Mouse (Mus musculus): ENCODE measurements around the gene Il4i1. TPM values are rescaled to one million over a fixed set of nuclear protein-coding genes. Genes with fewer than 3 reads are reported as not detected.
"Not testable (repeated sequence)": the region's sequence is repeated elsewhere in the genome, so short reads cannot be mapped to it uniquely, and the experiment has no call there.

Gene Il4i1
- total RNA-seq, 2 experiments from 2014 or later = 1.3 to 1.8 TPM

DNA sequence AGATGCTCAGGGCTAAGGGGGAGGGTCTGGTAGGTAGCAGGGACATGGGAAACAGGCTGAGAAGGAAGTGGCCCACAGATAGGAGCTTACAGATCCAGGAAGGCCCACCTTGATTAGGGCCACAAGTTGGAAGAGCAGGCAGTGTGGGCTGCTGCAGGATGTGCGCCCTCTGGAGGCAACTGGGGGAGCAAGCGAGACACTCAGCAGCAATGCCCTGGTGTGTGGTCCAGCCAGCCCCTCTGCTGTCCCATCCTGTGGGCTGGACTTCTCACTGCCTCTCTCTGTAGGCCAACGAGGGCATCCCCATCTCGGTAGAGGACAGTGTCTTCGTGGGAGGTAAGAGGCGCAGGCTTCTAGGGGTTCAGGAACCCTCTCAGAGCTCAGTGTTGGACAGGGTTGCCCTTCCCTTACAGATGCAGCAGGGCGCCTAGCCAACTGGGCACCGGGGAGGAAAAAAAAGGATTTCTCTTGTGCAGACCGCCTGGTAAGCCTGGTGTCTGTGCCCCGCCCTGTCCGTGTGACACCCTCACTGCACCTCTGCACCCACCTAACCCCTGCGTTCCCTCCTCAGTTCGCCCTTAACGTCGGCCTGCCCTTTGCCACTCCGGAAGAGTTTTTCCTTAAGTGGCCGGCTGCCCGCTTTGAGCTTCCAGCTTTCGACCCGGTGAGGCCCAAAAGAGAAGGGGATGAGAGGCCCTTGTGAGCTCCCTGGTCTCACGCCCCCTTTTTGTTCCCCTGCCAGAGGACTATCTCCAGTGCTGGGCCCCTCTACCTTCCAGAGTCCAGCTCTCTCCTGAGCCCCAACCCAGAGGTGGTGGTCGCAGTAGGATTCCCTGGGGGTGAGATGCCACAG lies 44.6 kb downstream of the Il4i1 start:
- DNase-seq = peak; percentile 75 to 87
- intact Hi-C loops (cut with DNase I) = no loop called here

DNA sequence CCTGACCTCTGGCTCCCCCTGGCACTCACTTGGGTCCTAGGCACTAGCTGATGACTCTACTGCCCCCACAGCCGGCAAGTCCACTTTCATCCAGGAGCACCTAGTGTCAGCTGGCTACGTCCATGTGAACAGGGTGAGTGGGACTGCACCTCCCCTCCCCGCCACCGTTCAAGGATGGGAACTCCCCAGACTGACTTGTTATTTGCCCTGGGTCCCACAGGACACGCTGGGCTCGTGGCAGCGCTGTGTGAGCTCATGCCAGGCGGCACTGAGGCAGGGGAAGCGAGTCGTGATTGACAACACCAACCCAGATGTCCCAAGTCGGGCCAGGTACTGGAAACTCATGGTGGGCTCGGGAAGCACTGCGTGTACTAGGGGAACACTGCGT lies 45.2 kb downstream of the Il4i1 start:
- intact Hi-C loops (cut with DNase I) = no loop called here
- DNase-seq = no peak

DNA sequence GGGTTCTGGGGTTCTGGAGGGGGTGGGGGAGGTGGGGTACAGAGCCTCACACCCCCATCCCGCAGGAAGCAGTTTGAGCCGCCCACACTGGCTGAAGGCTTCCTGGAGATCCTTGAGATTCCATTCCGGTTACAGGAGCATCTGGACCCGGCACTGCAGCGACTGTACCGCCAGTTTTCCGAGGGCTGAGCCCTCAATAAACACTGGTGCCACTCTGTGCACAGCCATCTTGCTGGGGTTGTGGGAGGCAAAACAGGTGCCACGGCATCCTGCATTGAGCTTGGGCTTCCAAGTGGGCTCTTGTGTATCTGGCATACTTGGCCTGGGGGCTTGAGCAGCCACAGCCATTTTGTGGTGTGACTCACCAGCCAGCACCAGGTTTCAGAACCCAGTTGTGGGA lies 46.2 kb downstream of the Il4i1 start:
- intact Hi-C loops (cut with DNase I) = no loop called here
- DNase-seq = no peak

- DNase-seq = no peak
- intact Hi-C loops (cut with DNase I) = no loop called here
These were observed 47.0 kb downstream of the Il4i1 start for GRCm38 (mm10) chr7:44863210-44863609.

DNA sequence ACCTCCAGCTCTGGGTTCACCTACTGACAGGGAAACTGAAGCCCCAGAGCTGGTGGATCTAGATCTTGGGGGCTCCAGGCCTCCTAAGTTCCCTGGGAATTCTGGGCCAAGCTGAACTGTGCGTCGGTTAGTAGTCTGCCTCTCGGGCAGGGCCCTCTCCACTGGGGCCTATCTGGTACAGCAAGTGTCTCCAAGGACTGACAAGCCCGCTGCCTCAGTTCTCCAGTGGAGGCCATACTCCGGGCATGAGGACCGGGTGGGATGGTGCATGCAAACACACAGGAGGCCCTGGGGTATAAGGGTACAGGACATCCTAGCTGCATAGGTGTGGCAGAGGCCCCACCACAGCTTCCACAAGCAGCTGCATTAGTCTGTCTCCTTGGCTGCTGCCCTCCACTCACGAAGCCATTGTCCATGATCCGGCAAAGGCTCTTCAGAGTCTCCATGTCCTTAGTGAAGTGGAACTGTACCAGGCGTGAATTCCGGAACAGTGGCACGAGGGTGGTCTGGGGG lies 47.9 kb downstream of the Il4i1 start:
- intact Hi-C loops (cut with DNase I) = no loop called here
- DNase-seq = no peak

DNA sequence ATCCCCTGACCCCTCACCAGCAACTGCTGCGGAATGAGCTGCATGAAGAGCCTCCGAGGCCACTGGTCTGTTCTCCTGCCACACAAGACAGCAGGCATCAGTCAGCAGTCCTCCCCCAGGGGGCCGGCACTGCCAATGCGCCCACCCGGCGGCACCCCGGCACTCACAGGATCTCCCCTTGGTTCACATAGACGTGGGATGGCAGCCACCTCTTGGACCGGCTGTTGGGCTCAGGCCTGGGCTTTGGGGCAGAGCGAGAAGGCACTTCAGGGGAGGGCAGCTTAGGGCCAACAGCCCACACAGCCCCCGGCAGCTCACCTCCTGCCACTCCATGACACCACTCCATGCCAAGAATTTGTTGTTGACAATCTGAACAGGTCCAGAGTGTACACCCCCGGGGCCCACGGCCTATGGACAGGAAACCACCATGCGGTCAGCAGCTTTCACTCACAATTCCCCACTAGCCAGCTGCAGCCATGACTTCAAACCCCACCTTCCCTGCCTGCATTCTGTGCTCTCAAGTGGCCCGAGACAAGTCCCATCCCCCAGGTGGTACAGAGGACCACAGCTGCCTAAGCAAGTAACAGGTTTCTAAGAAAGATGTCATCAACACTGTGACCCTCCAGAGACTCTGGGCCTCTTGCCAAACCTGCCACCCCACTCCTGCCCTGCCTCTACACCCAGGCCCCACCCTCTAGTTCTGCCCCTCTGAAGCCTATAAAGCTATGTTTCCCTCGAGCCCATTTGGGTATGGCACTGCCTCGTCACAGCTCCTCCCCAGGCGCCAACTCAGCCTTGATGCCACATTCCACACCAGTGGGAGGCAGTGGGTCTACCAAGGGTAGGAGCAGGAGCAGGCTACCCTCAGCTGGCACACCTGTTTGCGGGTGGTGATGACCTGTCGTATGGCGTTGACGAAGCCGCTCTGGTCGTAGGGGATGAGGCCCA lies 48.7 kb downstream of the Il4i1 start:
- intact Hi-C loops (cut with DNase I) = no loop called here

DNA sequence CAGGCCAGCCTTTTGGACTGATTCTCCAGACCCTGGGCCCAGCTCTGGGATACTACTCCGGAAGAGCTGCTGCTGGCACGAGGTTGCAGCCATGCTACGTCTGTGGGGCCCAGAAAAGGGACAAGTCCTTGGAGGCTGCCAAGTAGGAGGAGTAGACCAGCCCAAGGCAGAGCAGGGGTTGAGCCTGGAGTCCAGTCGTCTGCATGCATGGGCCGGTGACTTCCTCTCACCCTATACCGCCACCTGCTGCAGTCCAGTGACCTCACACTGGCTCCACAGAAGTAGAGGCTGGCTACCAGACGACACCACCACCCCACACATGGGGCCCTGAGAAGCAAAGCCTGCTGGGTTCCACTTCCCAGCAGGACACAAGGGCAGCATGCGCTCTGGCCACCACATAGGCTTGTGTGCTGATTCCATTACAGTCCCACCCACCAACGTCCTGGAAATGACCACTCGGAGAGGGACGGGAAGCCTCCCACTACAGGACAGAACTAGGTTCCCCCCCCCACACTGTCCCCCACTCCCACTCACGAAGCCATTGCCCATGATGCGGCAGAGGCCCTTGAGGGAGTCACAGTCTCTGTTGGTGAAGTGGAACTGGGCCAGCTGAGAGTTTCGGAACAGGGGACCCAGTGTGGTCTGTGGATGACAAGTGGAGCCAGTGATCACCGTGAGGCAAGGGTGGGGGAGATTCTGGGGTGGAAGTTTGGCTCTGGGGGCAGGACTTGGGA lies 50.3 kb downstream of the Il4i1 start:
- DNase-seq = peak; percentile 85 to 87
- intact Hi-C loops (cut with DNase I) = no loop called here

More for the DNA sequence above, 48.7 kb downstream of the Il4i1 start:
- DNase-seq = no peak

GRCm38 (mm10) chr7:44867010-44867702 lies 51.0 kb downstream of the Il4i1 start:
- intact Hi-C loops (cut with DNase I) = no loop called here
- DNase-seq = no peak

DNA sequence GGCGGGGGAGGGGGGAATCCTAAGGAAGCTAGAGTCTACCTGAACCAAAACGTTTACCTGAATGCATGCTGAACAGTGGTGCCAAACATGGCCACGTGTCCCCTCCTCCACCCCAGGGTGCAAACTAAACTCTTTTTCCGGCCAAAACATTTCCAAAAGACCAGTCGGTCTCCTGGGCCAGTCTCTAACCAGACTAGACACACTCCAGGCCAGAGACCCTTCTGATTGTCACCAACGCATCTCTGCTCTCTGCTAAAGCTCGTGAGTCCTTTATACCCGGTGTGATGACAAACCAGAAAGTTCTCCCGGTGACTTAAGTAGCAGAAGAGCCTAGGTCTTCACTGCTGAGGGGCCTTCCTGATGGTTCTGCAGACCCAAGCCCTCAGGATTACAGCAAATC lies 51.6 kb downstream of the Il4i1 start:
- intact Hi-C loops (cut with DNase I) = no loop called here
- no peak for DNase-seq

GRCm38 (mm10) chr7:44868465-44868864 lies 52.3 kb downstream of the Il4i1 start:
- peak in 1 of 2 experiments; percentile 52 for DNase-seq
- intact Hi-C loops (cut with DNase I) = no loop called here

DNA sequence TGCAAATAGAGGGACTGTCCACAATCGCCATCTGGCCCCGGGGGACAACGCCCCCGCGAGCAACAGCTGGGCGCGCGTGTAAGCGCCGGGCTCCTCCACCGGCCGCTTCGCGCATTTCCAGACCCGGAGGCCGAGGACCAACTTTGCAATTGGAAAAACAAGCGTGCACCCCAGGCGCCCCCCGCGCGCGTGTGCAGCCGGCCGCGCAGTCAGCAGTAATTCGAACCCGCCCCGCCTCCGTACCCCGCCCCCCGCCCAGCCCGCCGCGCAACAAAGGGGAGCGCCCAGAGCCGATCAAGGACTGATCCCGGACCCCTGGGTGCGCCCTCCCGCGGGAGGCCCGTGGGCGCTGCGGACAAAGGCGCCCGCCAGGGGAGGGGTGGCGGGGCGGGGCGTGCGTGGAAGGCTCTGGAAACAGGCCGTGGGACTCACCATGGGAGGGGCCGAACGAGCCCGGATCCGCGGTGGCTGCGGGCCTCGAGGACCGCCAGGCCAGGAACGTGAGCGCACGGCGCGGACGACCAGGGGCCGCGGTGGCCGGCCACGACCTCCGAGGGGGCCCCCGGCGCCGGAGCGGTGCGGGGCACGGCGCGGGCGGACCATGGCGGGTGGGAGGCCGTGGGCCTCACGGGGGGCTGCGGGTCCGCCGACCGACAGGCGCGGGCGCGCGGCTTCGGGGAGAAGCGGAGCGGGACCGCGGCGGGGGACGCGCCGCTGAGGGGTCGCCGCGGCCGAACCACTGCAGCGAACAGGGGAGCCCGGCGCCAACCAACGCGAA lies 52.9 kb downstream of the Il4i1 start:
- DNase-seq = peak; percentile 78 to 79
- intact Hi-C loops (cut with DNase I) = no loop called here

GRCm38 (mm10) chr7:44869697-44870528 lies 53.7 kb downstream of the Il4i1 start, which contains the start of gene Ptov1:
Gene Ptov1, minus strand, starts transcription at chr7:44869788.
- peak; percentile 94 for DNase-seq
- intact Hi-C loops (cut with DNase I) = no loop called here

GRCm38 (mm10) chr7:44870614-44871013 lies 54.4 kb downstream of the Il4i1 start:
- intact Hi-C loops (cut with DNase I) = no loop called here
- DNase-seq = no peak

DNA sequence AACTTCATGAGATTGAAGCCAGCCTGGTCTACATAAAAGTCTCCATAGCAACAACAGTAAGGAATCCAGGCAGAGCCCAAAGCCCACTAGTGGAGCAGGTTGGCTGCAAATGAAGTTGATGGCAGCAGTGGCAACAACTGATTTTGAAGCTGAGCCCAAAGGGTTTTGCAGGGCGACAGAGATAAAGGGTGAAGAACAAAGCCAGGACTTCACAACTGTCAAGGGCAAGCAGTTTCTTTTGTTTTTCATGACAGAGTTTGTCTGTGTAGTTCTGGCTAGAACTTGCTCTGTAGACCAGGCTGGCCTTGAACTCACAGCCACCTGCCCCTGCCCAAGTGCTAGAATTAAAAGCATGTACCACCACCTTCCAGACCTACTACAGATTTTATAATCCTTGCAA lies 55.0 kb downstream of the Il4i1 start:
- intact Hi-C loops (cut with DNase I) = no loop called here
- DNase-seq = no peak

GRCm38 (mm10) chr7:44871774-44872173 lies 55.6 kb downstream of the Il4i1 start:
- intact Hi-C loops (cut with DNase I) = loop anchor here (2.0 kb wide), 1 partner anchor 19 kb away; no protein-coding TSS in a partner anchor

DNA sequence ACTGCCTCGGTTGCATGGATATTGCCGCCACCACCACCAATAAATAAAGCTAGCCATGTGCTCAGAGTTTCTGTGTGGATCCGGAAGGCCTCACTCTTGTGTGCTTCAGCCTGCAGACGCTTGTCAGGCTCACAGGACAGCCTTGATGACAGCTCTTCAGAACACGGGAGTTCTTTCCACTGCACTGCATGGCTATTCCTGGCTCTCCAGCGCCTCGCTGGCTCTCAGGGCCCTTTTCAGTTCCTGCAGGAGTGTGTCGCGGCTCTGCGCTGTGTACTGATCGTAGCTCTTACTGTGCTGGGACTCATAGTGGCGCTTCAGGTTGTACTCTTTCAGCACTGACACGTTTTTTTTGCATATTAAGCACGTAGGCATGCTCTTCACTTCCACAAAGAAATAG lies 61.6 kb downstream of the Il4i1 start:
- peak in 1 of 2 experiments; percentile 59 for DNase-seq
- intact Hi-C loops (cut with DNase I) = no loop called here

More at GRCm38 (mm10) chr7:44871774-44872173, 55.6 kb downstream of the Il4i1 start:
- DNase-seq = not testable (repeated sequence)

DNA sequence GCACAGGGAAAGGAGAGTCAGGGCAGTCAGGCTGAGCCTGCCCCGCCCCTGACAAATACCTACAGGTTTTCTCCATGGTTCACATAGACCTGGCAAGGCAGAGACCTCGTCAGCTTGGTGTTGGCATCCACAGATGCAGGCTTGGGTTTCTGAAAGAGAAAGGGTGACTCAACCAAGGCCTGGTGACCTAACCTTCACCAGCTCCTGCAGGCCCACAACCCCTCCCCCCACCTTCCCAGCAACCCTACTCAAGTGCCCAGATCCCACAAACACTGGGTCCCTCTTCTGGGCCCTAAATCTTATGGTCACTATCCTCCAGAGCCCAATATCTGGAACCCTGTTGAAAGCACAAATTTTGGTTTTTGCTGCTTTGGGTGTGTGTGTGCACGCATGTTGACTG lies 66.8 kb downstream of the Il4i1 start:
- intact Hi-C loops (cut with DNase I) = no loop called here
- no peak for DNase-seq

DNA sequence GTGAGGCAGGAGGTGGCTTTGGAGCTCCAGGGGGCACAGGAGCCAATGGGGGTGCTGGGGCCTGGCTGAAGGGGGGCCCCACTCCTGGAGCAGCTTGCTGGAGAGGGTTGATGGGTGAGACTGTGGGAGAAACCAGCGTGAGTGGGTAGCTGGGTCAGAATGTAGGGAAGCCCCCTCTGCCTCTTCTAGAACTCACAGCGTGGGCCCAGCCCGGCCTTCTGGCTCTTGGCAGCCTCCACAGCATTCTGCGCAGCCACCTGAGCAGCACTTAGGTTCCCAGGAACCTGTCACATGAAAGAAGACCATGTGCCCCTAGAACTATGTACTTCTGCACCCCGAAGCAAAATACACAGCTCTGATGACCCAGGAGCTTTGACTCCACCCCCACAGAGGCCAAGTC lies 68.5 kb downstream of the Il4i1 start:
- no peak for DNase-seq
- intact Hi-C loops (cut with DNase I) = no loop called here

Data from heart, postnatal 10 days (tissue).